Mouse (Mus musculus) intestine, postnatal 0 days (tissue): ENCODE measurements around the gene Magi1. TPM values are rescaled to one million over a fixed set of nuclear protein-coding genes. Genes with fewer than 3 reads are reported as not detected.

Source experiments
- ATAC-seq: fragments of 200-750 bp; cut with Nextera tagmentation; 2 replicates; pipeline ENCODE4 v1.8.0; 2017; ENCODE audit warnings: mild to moderate bottlenecking, moderate TSS enrichment, moderate library complexity
- H3K27ac ChIP-seq: fragments of 300-500 bp; sonication (generic); 2 replicates; pipeline ENCODE4 v1.5.1; 2014; ENCODE audit warnings: mild to moderate bottlenecking, low read depth, low read length, moderate library complexity
- H3K27me3 ChIP-seq: fragments of 300-500 bp; sonication (generic); replicated peaks from 2 replicates; pipeline ENCODE4 v1.6.1; 2014; ENCODE audit warnings: low read length, mixed read lengths; ENCODE audit not compliant: control insufficient read depth, insufficient read depth
- H3K36me3 ChIP-seq: fragments of 300-500 bp; sonication (generic); 2 replicates; pipeline ENCODE4 v1.6.1; 2014; ENCODE audit warnings: mild to moderate bottlenecking, moderate library complexity; ENCODE audit not compliant: control insufficient read depth, insufficient read depth
- H3K4me1 ChIP-seq: fragments of 300-500 bp; sonication (generic); replicated peaks from 2 replicates; pipeline ENCODE4 v1.6.1; 2014; ENCODE audit warnings: antibody characterized with exemption, low read length, mixed read lengths; ENCODE audit not compliant: control insufficient read depth, insufficient read depth
- H3K4me2 ChIP-seq: fragments of 300-500 bp; sonication (generic); replicated peaks from 2 replicates; pipeline ENCODE4 v1.6.1; 2014; ENCODE audit warnings: low read depth, mild to moderate bottlenecking, moderate library complexity
- H3K4me3 ChIP-seq: fragments of 300-500 bp; sonication (generic); 2 replicates; pipeline ENCODE4 v1.5.1; 2014; ENCODE audit warnings: low read depth, low read length
- H3K9ac ChIP-seq: fragments of 300-500 bp; sonication (generic); 2 replicates; pipeline ENCODE4 v1.6.1; 2014; ENCODE audit warnings: mild to moderate bottlenecking, low read depth, low read length
- H3K9me3 ChIP-seq: fragments of 300-500 bp; sonication (generic); 2 replicates; pipeline ENCODE4 v1.6.1; 2016; ENCODE audit warnings: mixed run types; ENCODE audit not compliant: control insufficient read depth
- CTCF ChIP-seq: sonication (generic); IDR thresholded peaks from 2 replicates; pipeline ENCODE4 v1.5.1; 2016; ENCODE audit warnings: low read depth, mild to moderate bottlenecking, control low read depth, antibody characterized with exemption, moderate library complexity
- WGBS: fragments of 180-500 bp; shearing (Covaris S2); extraction: QIAGEN DNeasy Blood & Tissue Kit; methylation state at CpG from one replicate; pipeline ENCODE4 v1.1.7; 2014; 5-methylcytosine and 5-hydroxymethylcytosine counted together
- polyA plus RNA-seq: library from polyadenylated mRNA; unstranded; fragments of >200 nt; fragmentation: Nextera tagmentation; extraction: Ambion mirVana; gene quantifications from 2 replicates; pipeline ENCODE4 v1.2.1, GENCODE M21; 2015

Magi1 gene
- polyA plus RNA-seq, 1 experiment from 2014 or later: 4.2 TPM

DNA sequence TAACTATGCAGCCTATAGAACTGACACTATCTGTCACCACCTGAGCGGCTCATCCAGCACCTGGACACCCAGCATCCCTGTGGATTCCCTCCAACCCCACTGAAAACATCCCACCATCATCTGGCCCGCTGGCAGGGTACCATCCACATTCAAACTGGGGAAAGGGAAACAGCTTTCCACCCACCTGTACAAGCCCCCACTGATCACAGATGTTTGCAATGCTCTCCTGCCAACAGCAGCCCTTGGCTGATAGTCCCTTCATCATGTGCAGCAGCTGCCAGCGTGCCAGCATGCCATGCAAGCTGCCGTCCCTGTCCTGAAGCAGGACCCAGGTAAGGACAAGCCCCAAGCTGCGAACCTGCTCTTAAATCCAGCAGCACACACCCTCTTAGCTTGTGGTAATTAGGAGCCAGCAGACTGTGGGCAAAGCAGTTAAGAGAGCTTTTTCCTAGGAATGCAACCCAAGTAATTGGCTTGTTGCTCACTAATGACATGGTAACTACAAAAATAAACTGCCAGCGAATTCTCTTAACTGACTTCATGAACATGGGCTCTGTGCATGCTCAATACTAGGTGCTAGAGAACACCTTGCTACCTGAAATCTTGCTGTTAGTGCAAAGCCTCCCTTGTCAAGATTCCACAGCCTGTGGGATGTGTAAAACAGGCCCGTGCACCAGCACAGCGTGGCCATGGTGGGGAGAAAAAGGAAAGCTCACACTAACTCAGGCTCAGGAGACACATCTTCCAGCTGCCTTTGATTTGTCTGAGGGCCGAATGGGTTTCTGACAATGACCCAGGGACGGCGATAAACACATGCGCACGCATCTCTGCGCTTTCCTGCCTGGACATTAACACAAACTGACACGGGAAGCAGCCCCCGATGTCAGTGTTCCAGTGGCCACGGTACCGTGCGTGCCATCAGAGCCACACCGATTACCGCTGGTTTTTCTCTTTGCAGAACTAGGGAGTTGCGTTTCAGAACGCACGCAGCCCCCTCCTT is 568.2 kb downstream of the Magi1 start:
- no peak overlapping the region for H3K9ac ChIP-seq
- H3K36me3 ChIP-seq: no peaks in the 10 kb centered on the region
- no peaks in the 10 kb centered on the region for H3K9me3 ChIP-seq
- WGBS: 58% methylated on average over 24 of the region's 24 CpGs
- no peak overlapping the region for H3K4me3 ChIP-seq
- no peak for ATAC-seq
- H3K27ac ChIP-seq: no peak overlapping the region
- no peaks in the 10 kb centered on the region for H3K27me3 ChIP-seq
- no peaks in the 10 kb centered on the region for H3K4me1 ChIP-seq
- TF ChIP-seq CTCF: no peak
- H3K4me2 ChIP-seq: peak overlapping the region; percentile 9; the same call in 1 of the 2 replicates

DNA sequence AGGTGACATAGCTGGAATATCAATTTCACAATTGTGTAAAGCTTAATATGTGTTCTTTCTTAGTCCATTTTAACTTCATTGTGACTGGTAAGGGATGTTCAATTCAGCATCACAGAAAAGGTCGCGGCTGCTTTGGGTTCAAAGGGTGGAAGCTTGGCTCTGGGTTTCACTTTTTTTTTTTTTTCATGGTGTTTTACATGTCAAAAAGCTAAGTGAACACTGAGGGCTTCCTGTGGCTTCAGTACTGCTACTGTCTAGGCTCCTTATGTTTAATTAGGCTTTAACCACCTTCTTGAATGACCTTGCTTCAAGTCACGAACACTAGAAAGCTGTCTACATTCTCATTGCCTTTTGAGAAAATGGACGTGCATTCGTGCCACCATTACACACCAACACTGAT is 579.4 kb downstream of the Magi1 start:
- no peak overlapping the region for H3K4me2 ChIP-seq
- peaks cover 7% of the 10 kb centered on the region for H3K36me3 ChIP-seq
- no peak for TF ChIP-seq CTCF
- no peak overlapping the region for H3K27ac ChIP-seq
- H3K9ac ChIP-seq: no peak overlapping the region
- 87% methylated on average over 5 of the region's 5 CpGs for WGBS
- H3K4me3 ChIP-seq: no peak overlapping the region
- no peaks in the 10 kb centered on the region for H3K27me3 ChIP-seq
- no peaks in the 10 kb centered on the region for H3K4me1 ChIP-seq
- no peaks in the 10 kb centered on the region for H3K9me3 ChIP-seq
- no peak for ATAC-seq

DNA sequence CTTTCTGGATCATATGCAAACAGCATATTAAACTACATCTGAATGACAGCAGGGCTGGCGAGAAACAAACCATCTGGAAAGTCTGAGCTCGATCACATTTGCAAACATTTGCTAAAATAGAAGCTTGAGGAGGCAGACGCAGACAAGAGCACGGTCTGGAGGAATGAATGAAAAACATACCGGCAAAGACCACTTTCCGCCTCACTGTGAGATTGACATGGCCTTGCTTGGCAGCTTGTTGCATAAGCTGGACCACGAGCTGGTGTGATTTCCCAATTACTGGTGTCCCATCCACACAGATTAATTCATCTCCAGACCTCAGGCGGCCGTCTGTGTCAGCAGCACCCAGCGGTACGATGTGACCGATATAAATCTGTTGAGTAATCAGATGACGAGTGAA is 584.3 kb downstream of the Magi1 start:
- WGBS: 73% methylated on average over 13 of the region's 13 CpGs
- Histone ChIP-seq H3K9ac (no peak overlapping the region), H3K36me3 (peaks cover 17% of the 10 kb centered on the region), H3K27me3 (no peaks in the 10 kb centered on the region), H3K4me1 (no peaks in the 10 kb centered on the region), H3K9me3 (no peaks in the 10 kb centered on the region), H3K4me2 (no peak overlapping the region), H3K27ac (peak overlapping the region; percentile 28; the same call in 1 of the 2 replicates), H3K4me3 (no peak overlapping the region)
- ATAC-seq: no peak
- no peak for TF ChIP-seq CTCF

- WGBS: 64% methylated on average over 5 of the region's 5 CpGs
- H3K36me3 ChIP-seq: peaks cover 17% of the 10 kb centered on the region
- no peak for ATAC-seq
- H3K4me3 ChIP-seq: no peak overlapping the region
- H3K4me2 ChIP-seq: no peak overlapping the region
- H3K27ac ChIP-seq: no peak overlapping the region
- H3K9ac ChIP-seq: no peak overlapping the region
- TF ChIP-seq CTCF: no peak
- no peaks in the 10 kb centered on the region for H3K9me3 ChIP-seq
- H3K27me3 ChIP-seq: no peaks in the 10 kb centered on the region
- H3K4me1 ChIP-seq: no peaks in the 10 kb centered on the region
Measured at GRCm38 (mm10) chr6:93697956-93698355, 585.8 kb downstream of the Magi1 start.

DNA sequence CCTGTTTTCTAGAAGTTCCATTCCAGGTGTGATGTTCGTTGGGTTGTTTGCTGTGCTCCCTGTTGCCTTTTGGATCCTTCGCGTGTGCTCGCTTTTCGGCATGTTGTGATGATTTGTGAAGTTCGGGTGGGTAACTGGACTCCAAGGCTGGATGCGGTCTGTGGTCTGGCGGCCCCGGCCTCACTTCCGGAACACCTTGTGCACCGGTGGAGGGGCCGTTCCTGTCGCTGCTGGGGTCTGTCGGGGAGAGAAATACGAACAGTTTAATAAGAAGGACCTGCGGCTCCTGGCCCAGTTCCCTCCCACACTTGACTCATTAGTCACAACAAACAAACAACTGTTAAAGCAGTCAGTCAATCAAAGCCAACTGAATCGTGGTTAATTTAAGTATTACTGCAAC is 605.0 kb downstream of the Magi1 start:
- no peak overlapping the region for H3K9ac ChIP-seq
- H3K4me1 ChIP-seq: no peaks in the 10 kb centered on the region
- peaks cover 12% of the 10 kb centered on the region; the same call in 1 of the 2 replicates for H3K36me3 ChIP-seq
- no peak for TF ChIP-seq CTCF
- H3K4me3 ChIP-seq: no peak overlapping the region
- WGBS: 77% methylated on average over 17 of the region's 17 CpGs
- H3K27me3 ChIP-seq: no peaks in the 10 kb centered on the region
- no peak overlapping the region for H3K27ac ChIP-seq
- no peaks in the 10 kb centered on the region for H3K9me3 ChIP-seq
- no peak for ATAC-seq
- no peak overlapping the region for H3K4me2 ChIP-seq

- H3K9me3 ChIP-seq: no peaks in the 10 kb centered on the region
- 60% methylated on average over 2 of the region's 2 CpGs for WGBS
Measured at GRCm38 (mm10) chr6:93666731-93667130, 617.0 kb downstream of the Magi1 start.

More at GRCm38 (mm10) chr6:93666731-93667130, 617.0 kb downstream of the Magi1 start:
- no peak for TF ChIP-seq CTCF
- Histone ChIP-seq H3K4me2 (no peak overlapping the region), H3K9ac (no peak overlapping the region), H3K27me3 (no peaks in the 10 kb centered on the region), H3K27ac (no peak overlapping the region), H3K4me3 (no peak overlapping the region), H3K4me1 (no peaks in the 10 kb centered on the region), H3K36me3 (no peaks in the 10 kb centered on the region)
- no peak for ATAC-seq
